Mouse (Mus musculus): Measurements from ENCODE around the gene Bnip1.

Gene Bnip1

DNA sequence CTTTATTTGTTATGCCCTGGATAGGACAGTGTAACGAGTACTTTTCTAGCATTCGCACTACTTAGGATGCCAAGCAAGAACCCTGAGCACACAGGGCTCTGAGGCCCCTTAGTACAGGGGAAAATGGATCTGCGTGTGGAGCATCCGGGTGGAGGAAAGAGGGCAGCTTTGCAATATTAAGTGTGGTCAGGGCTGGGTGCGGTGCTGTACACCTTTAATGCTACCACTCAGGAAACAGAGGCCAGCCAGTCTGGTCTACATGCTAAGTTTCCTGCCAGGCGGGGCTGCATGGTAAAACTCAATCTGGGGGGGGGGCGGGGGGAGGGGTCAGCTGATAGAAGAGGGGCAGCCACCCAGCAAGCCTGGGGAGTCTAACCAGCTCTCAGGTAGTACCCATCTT lies 14.5 kb downstream of the Bnip1 start:
- DNase-seq, result no peak

DNA sequence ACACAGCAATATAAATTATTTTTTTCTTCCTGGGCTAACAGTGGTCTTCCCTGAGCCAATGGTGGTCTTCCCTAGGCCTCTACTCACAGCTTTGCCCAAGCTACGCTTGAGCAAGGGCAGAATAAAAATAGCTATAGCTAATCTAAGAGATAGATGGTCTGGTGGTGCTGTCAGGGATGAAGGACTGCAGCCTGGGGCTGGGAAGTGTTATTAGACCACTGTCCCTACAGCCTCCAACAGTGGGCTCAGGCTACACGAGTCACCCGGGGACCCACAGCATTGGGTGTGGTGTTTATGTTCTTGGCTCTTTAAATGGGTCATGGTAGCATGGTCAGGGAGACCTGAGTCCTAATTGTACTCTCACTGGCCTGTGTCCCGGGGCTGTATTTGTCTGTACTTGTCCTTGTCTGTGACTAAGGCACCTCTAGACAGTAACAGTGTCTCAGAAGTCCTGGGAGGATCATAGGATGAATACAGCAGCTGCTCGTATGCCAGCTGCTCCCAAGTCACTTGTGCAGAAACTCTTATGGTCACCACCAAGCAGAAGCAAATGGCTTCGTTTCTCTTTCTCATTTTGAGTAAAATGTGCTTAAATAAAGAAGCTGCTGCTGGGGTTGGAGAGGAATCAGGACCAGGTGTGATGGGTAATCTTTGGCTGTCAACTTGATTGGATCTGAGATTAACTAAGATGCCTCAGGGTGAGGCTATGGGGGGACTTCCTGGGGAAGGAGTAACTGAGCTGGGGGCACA lies 16.7 kb downstream of the Bnip1 start:
- no peak for DNase-seq

DNA sequence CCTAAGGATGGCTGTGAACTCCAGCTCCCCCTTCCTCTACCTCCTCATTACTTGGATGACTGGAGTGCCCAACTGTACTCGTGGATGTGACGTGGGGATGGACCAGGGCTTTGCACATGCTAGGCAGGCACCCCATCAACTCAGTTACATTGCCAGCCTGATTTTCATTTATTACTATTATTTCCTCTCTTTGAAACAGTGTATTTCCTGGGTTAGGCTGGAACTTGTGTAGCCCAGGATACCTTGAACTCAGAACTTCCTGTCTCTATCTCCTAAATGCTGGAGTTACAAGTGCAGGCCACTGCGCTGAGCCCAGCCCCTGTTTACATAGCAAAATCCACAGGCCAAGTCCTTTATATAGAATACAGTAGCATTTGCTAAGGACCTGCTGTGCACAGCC lies 22.0 kb downstream of the Bnip1 start:
- DNase-seq, result no peak

GRCm38 (mm10) chr17:26812607-26813006 lies 31.7 kb downstream of the Bnip1 start:
- no peak for DNase-seq

DNA sequence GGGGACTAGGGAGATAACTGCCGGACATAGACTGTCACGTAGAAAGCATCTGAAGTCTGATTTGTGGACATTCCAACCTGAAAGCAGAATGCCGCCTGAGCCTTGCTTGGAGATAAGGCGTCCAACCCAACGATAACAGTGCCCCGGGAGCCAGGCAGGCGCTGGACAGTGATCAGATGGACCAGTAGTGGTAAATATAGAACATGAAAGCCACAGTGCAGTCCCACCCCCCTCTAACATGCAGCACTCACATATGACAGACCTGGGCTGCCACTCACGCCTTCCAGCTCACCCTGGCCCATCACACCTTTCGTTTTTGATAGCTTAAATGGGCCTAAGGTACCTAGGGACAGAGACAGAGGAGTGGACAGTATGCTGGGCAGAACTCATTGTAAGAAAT lies 32.6 kb downstream of the Bnip1 start:
- DNase-seq, result no peak

- no peak for DNase-seq
Observed at GRCm38 (mm10) chr17:26816810-26817209, 35.9 kb downstream of the Bnip1 start.

DNA sequence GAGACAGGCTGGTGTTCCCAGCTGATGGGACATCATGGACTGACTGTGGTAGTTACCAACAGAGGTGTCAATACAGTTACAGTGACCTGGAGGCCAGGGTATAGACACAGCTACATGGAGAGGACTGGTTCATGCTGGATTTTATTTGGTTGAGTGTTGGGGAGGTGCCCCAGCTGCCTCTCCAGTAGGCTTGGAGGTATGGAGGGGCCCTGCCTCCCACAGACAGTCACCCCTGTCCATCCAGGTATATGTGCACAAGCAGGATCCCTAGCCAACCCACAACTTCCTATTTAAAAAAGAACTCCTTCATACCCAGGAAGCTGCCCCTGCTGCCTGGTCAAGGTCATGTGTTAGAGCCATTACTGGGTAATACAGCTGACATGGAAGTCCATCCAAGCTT lies 36.9 kb downstream of the Bnip1 start:
- no peak for DNase-seq

- no peak for DNase-seq
Observed at GRCm38 (mm10) chr17:26826131-26826530, 45.3 kb downstream of the Bnip1 start.

DNA sequence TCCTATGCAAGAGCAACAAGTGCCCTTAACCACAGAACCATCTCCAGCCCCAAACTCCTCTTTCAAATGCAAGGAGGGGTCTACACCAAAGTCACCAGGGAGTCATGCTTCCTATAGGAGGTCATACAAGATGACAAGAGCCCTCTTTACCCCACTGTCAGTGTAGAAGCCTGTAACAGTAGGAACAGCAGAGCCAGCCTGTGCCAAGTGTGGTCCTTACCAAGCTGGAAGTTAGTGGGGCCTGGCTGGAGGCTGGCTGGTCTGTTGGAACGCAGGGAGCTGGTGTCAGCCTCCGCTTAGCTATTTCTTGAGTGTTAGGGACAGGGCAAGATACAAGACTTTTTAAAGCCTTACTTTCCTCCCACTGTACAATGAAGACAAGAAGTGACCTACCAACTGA lies 52.9 kb downstream of the Bnip1 start:
- no peak for DNase-seq

- DNase-seq, result no peak
Observed at GRCm38 (mm10) chr17:26834302-26834965, 53.6 kb downstream of the Bnip1 start.

DNA sequence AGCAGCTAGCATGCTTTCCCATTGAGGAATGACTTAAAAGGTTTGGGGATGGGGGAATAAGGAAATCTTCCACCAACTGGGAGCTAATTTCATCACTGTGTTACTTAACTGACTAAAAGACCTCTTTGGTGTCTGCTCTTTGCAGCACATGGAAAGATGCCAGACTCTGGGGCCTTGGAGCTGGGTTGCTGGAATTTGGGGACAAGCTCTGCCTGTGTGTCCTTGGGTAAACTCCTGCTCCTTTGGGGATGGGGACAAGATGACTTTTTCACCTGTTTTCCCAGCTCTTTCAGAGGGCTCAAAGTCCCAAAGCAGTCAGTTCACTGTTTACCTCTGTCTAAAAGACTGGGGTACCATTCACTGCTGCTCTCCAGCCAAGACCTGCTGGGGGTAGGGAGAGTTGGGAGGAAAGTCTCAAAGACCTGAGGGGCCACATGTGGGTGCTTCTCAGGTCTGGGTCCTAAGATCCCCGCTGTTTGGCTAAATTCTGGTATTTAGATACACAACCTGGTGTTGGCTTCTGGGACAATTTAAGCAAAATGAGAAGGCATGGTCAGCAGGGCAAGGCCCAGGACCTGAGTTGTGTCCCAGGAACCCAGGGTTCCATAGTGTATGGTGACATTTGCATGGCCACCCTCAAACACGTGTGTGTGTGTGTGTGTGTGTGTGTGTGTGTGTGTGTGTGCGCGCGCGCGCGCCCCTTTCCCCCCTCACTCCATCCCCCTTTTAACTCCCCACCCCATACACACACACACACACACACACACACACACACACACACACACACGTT lies 54.3 kb downstream of the Bnip1 start:
- DNase-seq, result no peak

GRCm38 (mm10) chr17:26835956-26836355 lies 55.1 kb downstream of the Bnip1 start:
- no peak for DNase-seq

DNA sequence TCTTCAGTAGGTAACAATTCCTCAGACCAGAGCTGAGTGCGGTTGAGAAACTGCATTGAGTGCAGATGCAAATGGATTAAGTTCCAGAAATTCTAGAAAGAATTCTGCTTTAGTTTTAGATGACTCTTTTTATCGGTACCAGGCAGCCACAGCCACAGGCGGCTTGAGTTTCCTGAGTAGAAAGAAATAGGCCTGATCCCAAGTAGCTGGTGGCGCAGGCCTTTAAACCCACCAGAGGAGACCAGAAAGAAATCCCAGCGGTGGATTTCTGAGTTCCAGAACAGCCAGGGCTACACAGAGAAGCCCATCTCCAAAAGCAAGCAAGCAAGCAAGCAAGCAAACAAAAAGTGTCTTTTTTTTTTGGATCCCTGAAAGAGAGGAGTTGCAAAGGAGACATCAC lies 55.5 kb downstream of the Bnip1 start:
- no peak for DNase-seq

- DNase-seq, result no peak
Observed at GRCm38 (mm10) chr17:26836786-26837545, 56.1 kb downstream of the Bnip1 start.

- no peak for DNase-seq
Observed at GRCm38 (mm10) chr17:26837546-26837985, 56.7 kb downstream of the Bnip1 start.

DNA sequence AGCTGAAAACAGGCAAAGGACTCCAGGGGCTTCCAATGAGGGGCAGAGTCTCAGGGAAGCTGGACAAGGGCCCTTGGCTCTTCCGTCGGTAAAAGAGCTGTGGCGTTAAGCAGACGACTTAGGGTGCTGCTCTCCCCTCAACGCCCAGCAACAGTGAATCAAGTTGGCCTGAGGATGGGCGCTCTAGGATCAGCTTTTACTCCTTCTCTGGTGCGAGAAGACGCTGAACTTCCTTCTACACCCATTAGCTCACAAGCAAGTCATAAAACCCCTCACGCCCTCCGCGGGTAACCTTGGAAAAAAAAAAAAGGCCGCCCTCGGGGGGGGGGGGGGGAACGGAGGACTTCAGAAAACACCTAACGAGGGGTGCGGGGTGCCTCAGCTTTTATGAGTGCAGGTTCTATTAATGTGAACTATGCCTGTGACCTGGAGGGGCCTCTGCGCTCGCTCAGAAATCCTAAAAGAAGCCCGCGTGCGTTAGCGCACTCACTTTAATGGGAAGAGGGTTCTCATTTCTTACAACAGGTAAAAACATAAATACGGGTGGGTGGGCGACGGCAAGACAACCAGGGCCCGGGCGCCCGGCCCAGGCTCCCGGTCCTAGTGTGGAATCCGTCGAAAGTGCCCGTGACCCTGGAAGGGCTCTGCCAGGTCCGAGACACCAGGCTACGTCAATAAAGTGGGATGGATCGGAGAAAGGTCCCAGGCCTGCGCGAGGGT lies 57.5 kb downstream of the Bnip1 start:
- DNase-seq, result no peak

GRCm38 (mm10) chr17:26838911-26839717 lies 58.2 kb downstream of the Bnip1 start:
- DNase-seq, result no peak

DNA sequence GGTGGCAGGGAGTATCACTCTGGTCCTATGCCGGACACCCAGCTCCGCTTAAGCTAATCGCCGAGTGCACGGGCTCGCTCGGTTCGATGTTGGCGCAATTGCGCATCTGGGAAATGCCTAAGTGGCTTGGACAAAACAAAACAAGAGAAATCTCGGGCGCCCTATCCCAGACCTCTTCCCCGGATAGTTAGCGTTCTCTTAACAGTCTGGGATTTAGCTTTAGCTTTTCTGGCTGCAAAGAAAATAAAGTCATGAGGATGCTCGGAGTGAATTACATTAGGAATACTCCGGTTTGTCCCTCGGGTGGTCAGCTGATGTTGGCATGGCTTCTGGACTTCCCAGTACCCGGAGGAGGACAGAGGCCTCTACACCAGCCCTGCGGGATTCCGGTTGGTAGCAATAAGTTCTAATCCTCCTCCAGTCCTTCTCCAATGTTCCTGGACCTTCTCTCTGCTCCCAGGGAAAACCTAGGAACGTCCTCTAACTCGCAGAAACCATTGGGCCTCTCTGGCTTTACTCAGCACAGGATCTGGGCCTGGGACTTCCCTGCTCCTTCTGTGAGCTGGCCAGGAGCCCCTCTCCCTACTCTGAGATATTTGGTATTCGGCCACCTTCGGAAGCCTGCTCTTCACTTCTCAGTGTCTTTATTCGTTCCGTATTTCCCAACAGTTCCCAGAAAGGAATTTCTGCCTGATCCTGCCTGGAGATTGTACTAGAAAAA lies 59.0 kb downstream of the Bnip1 start:
- no peak for DNase-seq

GRCm38 (mm10) chr17:26840439-26840780 lies 59.5 kb downstream of the Bnip1 start:
- DNase-seq, result no peak

- no peak for DNase-seq
Observed at GRCm38 (mm10) chr17:26840922-26841731, 60.3 kb downstream of the Bnip1 start.

Measured in cerebellum, adult 11-12 months (tissue).